Mouse (Mus musculus) cerebellum, adult 11-12 months (tissue): ENCODE measurements at regions not wholly inside any gene's neighbourhood (a gene's known extent, or its start where the extent isn't known, plus 50 kb on each side); places are given as distances from the start of the nearest gene placed in this dataset.
"Not testable (repeated sequence)": the region's sequence is repeated elsewhere in the genome, so short reads cannot be mapped to it uniquely, and the experiment has no call there.

Experiments
- DNase-seq: peaks from one replicate; pipeline ENCODE4 v3.0.0; 2022

GRCm38 (mm10) chr16:30193294-30194261 lies 73.7 kb downstream of the Cpn2 start:
- DNase-seq = peak; percentile 57

DNA sequence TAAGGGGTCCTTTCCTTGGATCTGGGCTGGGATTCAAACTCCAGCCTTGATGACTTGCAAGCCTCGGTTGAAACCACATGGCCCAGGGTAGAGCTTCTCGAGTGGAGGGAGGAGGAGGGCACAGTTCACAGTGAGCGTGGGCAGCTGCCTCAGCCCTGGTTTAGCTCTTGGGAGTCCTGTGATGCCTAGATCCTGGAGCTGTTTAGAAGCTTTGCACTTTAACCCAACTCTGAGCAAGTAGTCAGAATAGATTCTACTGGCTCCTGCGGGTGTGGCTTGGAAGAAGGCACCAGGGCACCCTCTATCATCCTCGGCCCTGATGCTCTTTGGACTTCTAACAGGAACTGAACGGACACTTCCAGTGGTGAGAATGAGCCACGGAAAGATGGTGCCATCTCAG lies 72.5 kb downstream of the Cpn2 start:
- DNase-seq = no peak

- not testable (repeated sequence) for DNase-seq
Observed at GRCm38 (mm10) chr16:30195859-30196258, 71.4 kb downstream of the Cpn2 start.

GRCm38 (mm10) chr16:30197351-30197750 lies 69.9 kb downstream of the Cpn2 start:
- DNase-seq = no peak

- no peak for DNase-seq
Observed at GRCm38 (mm10) chr16:30199836-30200235, 67.5 kb downstream of the Cpn2 start.

DNA sequence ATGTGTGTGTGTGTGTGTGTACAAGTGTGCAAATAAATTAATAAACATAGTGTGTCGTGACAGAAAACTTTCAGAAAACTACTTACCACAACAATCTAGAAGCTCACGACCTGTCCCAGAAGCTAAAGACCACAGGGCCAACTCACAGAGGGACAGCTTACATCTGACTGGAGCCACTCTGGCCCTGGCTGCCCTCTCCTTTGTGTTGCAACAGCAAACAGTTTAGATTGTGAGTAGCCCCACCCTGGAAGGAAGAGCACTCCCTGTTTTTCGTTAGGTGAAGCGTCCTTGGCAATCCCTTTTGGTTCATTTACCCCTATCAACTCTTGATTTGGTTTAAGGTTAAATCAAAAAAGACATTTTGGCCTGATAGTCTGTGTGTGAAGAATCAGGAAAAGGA lies 63.2 kb downstream of the Cpn2 start:
- no peak for DNase-seq

GRCm38 (mm10) chr16:30205314-30205815 lies 61.9 kb downstream of the Cpn2 start:
- no peak for DNase-seq

GRCm38 (mm10) chr16:30205816-30206356 lies 61.4 kb downstream of the Cpn2 start:
- DNase-seq = no peak
